In genomic region chr15:83742018-83742417, GRCm38 (mm10) we compare ENCODE assay signal across 18 mouse cellular contexts. TPM values are rescaled to one million over a fixed set of nuclear protein-coding genes. Genes with fewer than 3 reads are reported as not detected.
DNase-seq lines count a peak whose midpoint lies in the region; ATAC-seq and TF ChIP-seq lines count a peak whose summit lies in the region.
"Had no signal": no experiment of that assay in that cellular context is flagged by ENCODE, and none has a peak within 500 bp of the region (broad histone marks: within the 10 kb centered on the region; RNA-seq: fewer than 3 reads in every experiment).

No protein-coding gene starts in this region.

- H3K9me3 ChIP-seq in forebrain, embryonic 12.5 days: no peaks in the 10 kb centered on the region
- H3K9me3 ChIP-seq in forebrain, embryonic 14.5 days (replicated peaks; ENCODE audit: control insufficient read depth, low read length): no peaks in the 10 kb centered on the region
- no peaks in the 10 kb centered on the region for H3K9me3 ChIP-seq in limb, embryonic 11.5 days (ENCODE audit: control insufficient read depth, low read length)
- H3K9me3 ChIP-seq in neural tube, embryonic 15.5 days (replicated peaks): no peaks in the 10 kb centered on the region
- H3K9me3 ChIP-seq: hindbrain, embryonic 13.5 days; liver, embryonic 15.5 days; stomach, embryonic 15.5 days had no signal

- H3K27ac ChIP-seq in forebrain, embryonic 12.5 days: 0 out of 2 replicates have a peak overlapping the region, but pooled peaks have one; percentile 10
- no peak overlapping the region for H3K27ac ChIP-seq in forebrain, embryonic 14.5 days (ENCODE audit: low read depth, low read length)
- peak overlapping the region; percentile 48 for H3K27ac ChIP-seq in limb, embryonic 11.5 days (replicated peaks; ENCODE audit: low read depth, low read length)
- no peak overlapping the region for H3K27ac ChIP-seq in neural tube, embryonic 15.5 days (replicated peaks)
- H3K27ac ChIP-seq: hindbrain, embryonic 13.5 days; liver, embryonic 15.5 days had no signal

- H3K4me2 ChIP-seq in forebrain, embryonic 12.5 days: no peak overlapping the region
- H3K4me2 ChIP-seq in forebrain, embryonic 14.5 days (ENCODE audit: low read length): no peak overlapping the region
- H3K4me2 ChIP-seq in limb, embryonic 11.5 days (ENCODE audit: low read depth, severe bottlenecking): no peak overlapping the region
- H3K4me2 ChIP-seq in neural tube, embryonic 15.5 days: no peak overlapping the region
- H3K4me2 ChIP-seq: hindbrain, embryonic 13.5 days; liver, embryonic 15.5 days; midbrain, embryonic 11.5 days; stomach, embryonic 15.5 days had no signal

- no peak overlapping the region for H3K4me3 ChIP-seq in forebrain, embryonic 12.5 days (replicated peaks)
- no peak overlapping the region for H3K4me3 ChIP-seq in forebrain, embryonic 14.5 days (ENCODE audit: low read depth, low read length)
- no peak overlapping the region for H3K4me3 ChIP-seq in lung, adult 2 months (replicated peaks; ENCODE audit: extremely low read depth, low read depth, low read length)
- H3K4me3 ChIP-seq in limb, embryonic 11.5 days (ENCODE audit: low read depth, low read length): no peak overlapping the region
- no peak overlapping the region for H3K4me3 ChIP-seq in neural tube, embryonic 15.5 days (replicated peaks)
- H3K4me3 ChIP-seq: hindbrain, embryonic 13.5 days; liver, embryonic 15.5 days; stomach, embryonic 15.5 days had no signal

- no peak for ATAC-seq in forebrain, embryonic 12.5 days (ENCODE audit: low FRiP score)
- ATAC-seq in forebrain, embryonic 14.5 days: no peak
- ATAC-seq in limb, embryonic 11.5 days (ENCODE audit: insufficient number of reproducible peaks, low FRiP score, low TSS enrichment, low read depth): no peak
- ATAC-seq in neural tube, embryonic 15.5 days (ENCODE audit: low FRiP score): no peak
- ATAC-seq: forebrain, embryonic 16.5 days had no signal

- no peaks in the 10 kb centered on the region for H3K36me3 ChIP-seq in forebrain, embryonic 12.5 days (replicated peaks)
- H3K36me3 ChIP-seq in forebrain, embryonic 14.5 days (ENCODE audit: control insufficient read depth, insufficient read depth, low read length): no peaks in the 10 kb centered on the region
- H3K36me3 ChIP-seq in limb, embryonic 11.5 days (ENCODE audit: control insufficient read depth, insufficient read depth, low read length): no peaks in the 10 kb centered on the region
- no peaks in the 10 kb centered on the region for H3K36me3 ChIP-seq in neural tube, embryonic 15.5 days
- H3K36me3 ChIP-seq: hindbrain, embryonic 13.5 days; liver, embryonic 15.5 days; stomach, embryonic 15.5 days had no signal

- TF ChIP-seq CTCF in lung, adult 2 months (IDR thresholded peaks at IDR 0.05; ENCODE audit: insufficient read depth, low read length): no peak

- H3K9ac ChIP-seq in forebrain, embryonic 12.5 days: no peak overlapping the region
- H3K9ac ChIP-seq in forebrain, embryonic 14.5 days (ENCODE audit: low read length): no peak overlapping the region
- no peak overlapping the region; the same call in 1 of the 2 replicates for H3K9ac ChIP-seq in limb, embryonic 11.5 days (ENCODE audit: low read length)
- H3K9ac ChIP-seq in neural tube, embryonic 15.5 days (replicated peaks): no peak overlapping the region
- H3K9ac ChIP-seq: hindbrain, embryonic 13.5 days; liver, embryonic 15.5 days; stomach, embryonic 15.5 days had no signal

- peaks cover 18% of the 10 kb centered on the region for H3K27me3 ChIP-seq in forebrain, embryonic 12.5 days
- H3K27me3 ChIP-seq in forebrain, embryonic 14.5 days (replicated peaks; ENCODE audit: control insufficient read depth, insufficient read depth, low read length): no peaks in the 10 kb centered on the region
- no peaks in the 10 kb centered on the region for H3K27me3 ChIP-seq in limb, embryonic 11.5 days (ENCODE audit: control insufficient read depth, insufficient read depth, low read length)
- no peaks in the 10 kb centered on the region for H3K27me3 ChIP-seq in neural tube, embryonic 15.5 days (replicated peaks)
- H3K27me3 ChIP-seq: liver, embryonic 15.5 days; stomach, embryonic 15.5 days had no signal

- WGBS in forebrain, embryonic 12.5 days: 93% methylated on average over 1 of the region's 1 CpGs
- 97% methylated on average over 1 of the region's 1 CpGs for WGBS in forebrain, embryonic 14.5 days
- WGBS in lung, adult 2 months: 48% methylated on average over 1 of the region's 1 CpGs
- 82% methylated on average over 1 of the region's 1 CpGs for WGBS in limb, embryonic 11.5 days
- 85% methylated on average over 1 of the region's 1 CpGs for WGBS in neural tube, embryonic 15.5 days

- no peak for DNase-seq in forebrain, embryonic 14.5 days (ENCODE audit: low spot score)
- DNase-seq in lung, adult 18-20 months: peak; percentile 25 to 34
- DNase-seq in lung, adult 2 months: no peak
- DNase-seq in limb, embryonic 11.5 days (ENCODE audit: low spot score): no peak
- no peak for DNase-seq in right cerebral cortex, adult 18-20 months
- no peak for DNase-seq in cerebellum, postnatal 25 days
- DNase-seq: B cell, adult 2 months; cerebellum, adult 8-10 months; right cerebral cortex, postnatal 4 days; thymus, postnatal 14 days had no signal

- TF ChIP-seq POLR2A in lung, adult 2 months (IDR thresholded peaks at IDR 0.05; ENCODE audit: borderline replicate concordance, extremely low read depth, low read depth, low read length): no peak

- H3K4me1 ChIP-seq in forebrain, embryonic 12.5 days: peaks cover 15% of the 10 kb centered on the region
- H3K4me1 ChIP-seq in forebrain, embryonic 14.5 days (ENCODE audit: control insufficient read depth, insufficient read depth, low read length): peaks cover 4% of the 10 kb centered on the region; the same call in 1 of the 2 replicates
- peaks cover 5% of the 10 kb centered on the region; the same call in 1 of the 2 replicates for H3K4me1 ChIP-seq in lung, adult 2 months (ENCODE audit: control insufficient read depth, insufficient read depth, low read length)
- H3K4me1 ChIP-seq in limb, embryonic 11.5 days (ENCODE audit: control insufficient read depth, insufficient read depth, low read length): peaks cover 18% of the 10 kb centered on the region
- H3K4me1 ChIP-seq in neural tube, embryonic 15.5 days: 0 out of 2 replicates have a peak, but pooled peaks cover 10% of the 10 kb centered on the region
- H3K4me1 ChIP-seq: liver, embryonic 15.5 days had no signal

RNA-seq across cellular contexts. Expression of gene Scube1, which starts 17.2 kb away (rescaled TPM):
- 17.9 and 20.4 TPM in 2 replicates for polyA plus RNA-seq in forebrain, embryonic 12.5 days (2016; fragmentation: Nextera tagmentation; extraction: Ambion mirVana)
- polyA plus RNA-seq in forebrain, embryonic 14.5 days (2014; fragmentation: Nextera tagmentation; extraction: Ambion mirVana): 8.2 and 13.6 TPM in 2 replicates
- polyA plus RNA-seq in lung, adult 2 months (2012; rRNA removed): 17.2 and 18.8 TPM in 2 replicates
- 62.3 and 70.9 TPM in 2 replicates for polyA plus RNA-seq in limb, embryonic 11.5 days (2014; fragmentation: Nextera tagmentation; extraction: Ambion mirVana)
- polyA plus RNA-seq in neural tube, embryonic 15.5 days (2015; fragmentation: Nextera tagmentation; extraction: Ambion mirVana): 9.1 and 10.4 TPM in 2 replicates

RNA-seq across cellular contexts. Expression of gene Mpped1, which starts 37.2 kb away (rescaled TPM):
- polyA plus RNA-seq in forebrain, embryonic 12.5 days (2016; fragmentation: Nextera tagmentation; extraction: Ambion mirVana): 30.6 and 41.1 TPM in 2 replicates
- 194 and 262 TPM in 2 replicates for polyA plus RNA-seq in forebrain, embryonic 14.5 days (2014; fragmentation: Nextera tagmentation; extraction: Ambion mirVana)
- not detected in 2 replicates for polyA plus RNA-seq in lung, adult 2 months (2012; rRNA removed)
- 4.3 TPM in 2 replicates for polyA plus RNA-seq in limb, embryonic 11.5 days (2014; fragmentation: Nextera tagmentation; extraction: Ambion mirVana)
- polyA plus RNA-seq in neural tube, embryonic 15.5 days (2015; fragmentation: Nextera tagmentation; extraction: Ambion mirVana): 28.1 and 31.7 TPM in 2 replicates
- polyA plus RNA-seq: large intestine, adult 2 months had no signal

Comparison
In these comparisons a context has a peak if more than half of its experiments do, and no peak if none do; other contexts are left out.
1. H3K27ac ChIP-seq: peak in forebrain, embryonic 12.5 days (single experiment) and limb, embryonic 11.5 days (single experiment); none in forebrain, embryonic 14.5 days (single experiment) and neural tube, embryonic 15.5 days (single experiment).
2. DNase-seq: peak in lung, adult 18-20 months (2 of 2); none in forebrain, embryonic 14.5 days (single experiment), lung, adult 2 months (single experiment), limb, embryonic 11.5 days (single experiment), right cerebral cortex, adult 18-20 months (single experiment) and cerebellum, postnatal 25 days (0 of 2).